Mouse (Mus musculus) CH12.LX (cell line): Measurements from ENCODE around the gene Snai1. TPM values are rescaled to one million over a fixed set of nuclear protein-coding genes. Genes with fewer than 3 reads are reported as not detected.
A peak's percentile ranks its signal among the peaks of the same experiment; 100 is the strongest.

Experiments
- DNase-seq: peaks from one replicate; pipeline ENCODE4 v3.0.0-alpha.2; 2013; ENCODE audit errors: extremely low read depth
- H3K27ac ChIP-seq: 2 replicates; pipeline ENCODE4 v1.5.1; 2012; ENCODE audit warnings: low read depth, mild to moderate bottlenecking, control low read depth, moderate library complexity; ENCODE audit not compliant: insufficient read depth
- H3K27me3 ChIP-seq: replicated peaks from 2 replicates; pipeline ENCODE3; 2012; ENCODE audit warnings: inconsistent platforms
- H3K36me3 ChIP-seq, 2 experiments: replicated peaks in 1 of 2; 2 replicates each; pipeline versions ENCODE3 to v1.6.1; 2012; ENCODE audit warnings: inconsistent platforms in 1 of 2, low read length in 1 of 2, mild to moderate bottlenecking in 1 of 2, mixed read lengths in 1 of 2, moderate library complexity in 1 of 2; ENCODE audit not compliant: control insufficient read depth in 1 of 2, insufficient read depth in 1 of 2
- H3K4me1 ChIP-seq, 2 experiments: 2 replicates each; pipeline ENCODE4 v1.6.1; 2012; ENCODE audit warnings: inconsistent platforms in 1 of 2, moderate library complexity in 1 of 2; ENCODE audit not compliant: insufficient read depth in 2 of 2, control insufficient read depth in 1 of 2
- H3K4me2 ChIP-seq: 2 replicates; pipeline ENCODE4 v1.6.1; 2012; ENCODE audit warnings: low read depth, mild to moderate bottlenecking, control low read depth; ENCODE audit not compliant: poor library complexity, insufficient read depth, severe bottlenecking
- H3K4me3 ChIP-seq, 3 experiments: fragments of 150-350 bp in 1 of 3; sonication (generic) in 1 of 3; replicated peaks in 1 of 3; 2 replicates each; pipeline versions ENCODE3 to v1.5.1; 2011 to 2012; ENCODE audit warnings: low read depth in 2 of 3, low read length in 2 of 3, mild to moderate bottlenecking in 2 of 3, moderate library complexity in 2 of 3, control low read depth in 1 of 3, improper control_type of control experiment in 1 of 3, inconsistent platforms in 1 of 3, mixed read lengths in 1 of 3; ENCODE audit not compliant: poor library complexity in 1 of 3
- H3K79me2 ChIP-seq: replicated peaks from 2 replicates; pipeline ENCODE4 v1.6.1; 2012; ENCODE audit warnings: mild to moderate bottlenecking, moderate library complexity; ENCODE audit not compliant: control insufficient read depth, poor library complexity, insufficient read depth, severe bottlenecking; ENCODE audit errors: extremely low read depth
- H3K9ac ChIP-seq: 2 replicates; pipeline ENCODE4 v1.6.1; 2012; ENCODE audit warnings: low read depth, mild to moderate bottlenecking, control low read depth, moderate library complexity; ENCODE audit not compliant: insufficient read depth
- H3K9me3 ChIP-seq: replicated peaks from 2 replicates; pipeline ENCODE3; 2012; ENCODE audit warnings: low read length, inconsistent platforms, mixed read lengths
- BHLHE40 ChIP-seq: IDR thresholded peaks from 2 replicates; pipeline ENCODE4 v1.6.1; 2011; ENCODE audit warnings: mild to moderate bottlenecking, low read depth, low read length, improper control_type of control experiment
- CHD2 ChIP-seq: IDR thresholded peaks from 2 replicates; pipeline ENCODE4 v1.6.1; 2011; ENCODE audit warnings: low read length, improper control_type of control experiment
- E2F4 ChIP-seq: IDR thresholded peaks from 2 replicates; pipeline ENCODE4 v1.6.1; 2011; ENCODE audit warnings: low read depth, low read length, improper control_type of control experiment; ENCODE audit not compliant: insufficient replicate concordance
- ELF1 ChIP-seq: IDR thresholded peaks from 2 replicates; pipeline ENCODE4 v1.6.1; 2014; ENCODE audit warnings: low read depth, mild to moderate bottlenecking, inconsistent platforms, low read length, improper control_type of control experiment
- EP300 ChIP-seq: IDR thresholded peaks from 2 replicates; pipeline ENCODE4 v1.6.1; 2011; ENCODE audit warnings: low read length, improper control_type of control experiment
- ETS1 ChIP-seq: conservative IDR thresholded peaks from 2 replicates; pipeline ENCODE4 v1.6.1; 2012; ENCODE audit warnings: low read depth, mild to moderate bottlenecking, inconsistent platforms, low read length, improper control_type of control experiment, moderate library complexity
- GABPA ChIP-seq: IDR thresholded peaks from 2 replicates; pipeline ENCODE4 v1.6.1; 2012; ENCODE audit warnings: low read depth, low read length, improper control_type of control experiment, inconsistent platforms; ENCODE audit not compliant: insufficient replicate concordance
- HCFC1 ChIP-seq: IDR thresholded peaks from 2 replicates; pipeline ENCODE4 v1.6.1; 2012; ENCODE audit warnings: low read depth, mild to moderate bottlenecking, inconsistent platforms, low read length, improper control_type of control experiment
- IRF4 ChIP-seq: IDR thresholded peaks from 2 replicates; pipeline ENCODE4 v1.6.1; 2014; ENCODE audit warnings: low read depth, mild to moderate bottlenecking, inconsistent platforms, low read length, improper control_type of control experiment
- JUN ChIP-seq: IDR thresholded peaks from 2 replicates; pipeline ENCODE4 v1.6.1; 2011; ENCODE audit warnings: low read depth, mild to moderate bottlenecking, low read length, improper control_type of control experiment, moderate library complexity; ENCODE audit not compliant: insufficient read depth
- MAFK ChIP-seq: IDR thresholded peaks from 2 replicates; pipeline ENCODE4 v1.6.1; 2011; ENCODE audit warnings: low read length, improper control_type of control experiment; ENCODE audit not compliant: insufficient replicate concordance
- MAX ChIP-seq: IDR thresholded peaks from 2 replicates; pipeline ENCODE4 v1.6.1; 2011; ENCODE audit warnings: low read length, improper control_type of control experiment
- MAZ ChIP-seq: IDR thresholded peaks from 2 replicates; pipeline ENCODE4 v1.6.1; 2012; ENCODE audit warnings: low read depth, mild to moderate bottlenecking, inconsistent platforms, low read length, improper control_type of control experiment, moderate library complexity
- MEF2A ChIP-seq: IDR thresholded peaks from 2 replicates; pipeline ENCODE4 v1.6.1; 2014; ENCODE audit warnings: low read depth, mild to moderate bottlenecking, inconsistent platforms, low read length, improper control_type of control experiment, borderline replicate concordance
- MXI1 ChIP-seq: IDR thresholded peaks from 2 replicates; pipeline ENCODE4 v1.6.1; 2011; ENCODE audit warnings: mild to moderate bottlenecking, low read depth, low read length, improper control_type of control experiment
- MYC ChIP-seq: IDR thresholded peaks from 2 replicates; pipeline ENCODE4 v1.6.1; 2011; ENCODE audit warnings: low read depth, mild to moderate bottlenecking, improper control_type of control experiment, low read length
- NRF1 ChIP-seq: IDR thresholded peaks from 2 replicates; pipeline ENCODE4 v1.6.1; 2014; ENCODE audit warnings: low read depth, mild to moderate bottlenecking, inconsistent platforms, low read length, improper control_type of control experiment, moderate library complexity
- POLR2A ChIP-seq: IDR thresholded peaks from 2 replicates; pipeline ENCODE4 v1.6.1; 2011; ENCODE audit warnings: low read depth, mild to moderate bottlenecking, improper control_type of control experiment, low read length
- POLR2AphosphoS2 ChIP-seq: IDR thresholded peaks from 2 replicates; pipeline ENCODE4 v1.6.1; 2011; ENCODE audit warnings: low read depth, low read length, improper control_type of control experiment
- RAD21 ChIP-seq: IDR thresholded peaks from 2 replicates; pipeline ENCODE4 v1.6.1; 2011; ENCODE audit warnings: low read depth, mild to moderate bottlenecking, low read length, improper control_type of control experiment, moderate library complexity
- RCOR1 ChIP-seq: conservative IDR thresholded peaks from 2 replicates; pipeline ENCODE4 v1.6.1; 2012; ENCODE audit warnings: low read depth, mild to moderate bottlenecking, inconsistent platforms, low read length, improper control_type of control experiment
- SIN3A ChIP-seq: IDR thresholded peaks from 2 replicates; pipeline ENCODE4 v1.6.1; 2012; ENCODE audit warnings: low read length, improper control_type of control experiment, inconsistent platforms
- SMC3 ChIP-seq: IDR thresholded peaks from 2 replicates; pipeline ENCODE4 v1.6.1; 2011; ENCODE audit warnings: low read depth, low read length, improper control_type of control experiment
- TCF12 ChIP-seq: IDR thresholded peaks from 2 replicates; pipeline ENCODE4 v1.6.1; 2014; ENCODE audit warnings: low read depth, mild to moderate bottlenecking, inconsistent platforms, low read length, improper control_type of control experiment
- UBTF ChIP-seq: IDR thresholded peaks from 2 replicates; pipeline ENCODE4 v1.6.1; 2012; ENCODE audit warnings: low read depth, mild to moderate bottlenecking, inconsistent platforms, low read length, improper control_type of control experiment, moderate library complexity
- USF1 ChIP-seq: IDR thresholded peaks from 2 replicates; pipeline ENCODE4 v1.6.1; 2014; ENCODE audit warnings: low read depth, mild to moderate bottlenecking, inconsistent platforms, low read length, improper control_type of control experiment
- USF2 ChIP-seq: conservative IDR thresholded peaks from 2 replicates; pipeline ENCODE4 v1.6.1; 2011; ENCODE audit warnings: low read depth, low read length, improper control_type of control experiment
- ZMIZ1 ChIP-seq: IDR thresholded peaks from 2 replicates; pipeline ENCODE4 v1.6.1; 2012; ENCODE audit warnings: low read depth, mild to moderate bottlenecking, inconsistent platforms, low read length, improper control_type of control experiment
- ZNF384 ChIP-seq: IDR thresholded peaks from 2 replicates; pipeline ENCODE4 v1.6.1; 2012; ENCODE audit warnings: low read depth, low read length, improper control_type of control experiment, inconsistent platforms
- dilution Hi-C: fragments of 300-500 bp; cut with MboI; formaldehyde crosslinking; loops from 2 replicates; pipeline ENCODE4 v1.14.3; 2020; ENCODE audit warnings: low sequenced_read_pairs; ENCODE audit not compliant: extremely low pct_unique_long_range_greater_than_20kb, extremely low pct_ligation_motif_present
- in situ Hi-C: fragments of 300-500 bp; cut with MboI; formaldehyde crosslinking; loops from 3 replicates; pipeline ENCODE4 v1.14.3; 2019; ENCODE audit warnings: low sequenced_read_pairs, low pct_ligation_motif_present, low pct_unique_long_range_greater_than_20kb, mixed read lengths
- polyA plus RNA-seq: library from polyadenylated mRNA; unstranded; fragments of >175 nt; gene quantifications from 2 replicates; pipeline ENCODE4 v1.2.1, GENCODE M21; 2012; ENCODE audit warnings: low read depth; ENCODE audit not compliant: insufficient read length
- total RNA-seq, 2 experiments: library from RNA; depleted of rRNA; stranded (reverse); fragments of 300-350 nt in 1 of 2; fragments of >200 nt in 1 of 2; gene quantifications; 2 replicates each; pipeline ENCODE4 v1.2.3; 2012 to 2014

Gene Snai1
- total and polyA plus RNA-seq, 3 experiments, result 1.6 to 12.6 (median 3.1) TPM

DNA sequence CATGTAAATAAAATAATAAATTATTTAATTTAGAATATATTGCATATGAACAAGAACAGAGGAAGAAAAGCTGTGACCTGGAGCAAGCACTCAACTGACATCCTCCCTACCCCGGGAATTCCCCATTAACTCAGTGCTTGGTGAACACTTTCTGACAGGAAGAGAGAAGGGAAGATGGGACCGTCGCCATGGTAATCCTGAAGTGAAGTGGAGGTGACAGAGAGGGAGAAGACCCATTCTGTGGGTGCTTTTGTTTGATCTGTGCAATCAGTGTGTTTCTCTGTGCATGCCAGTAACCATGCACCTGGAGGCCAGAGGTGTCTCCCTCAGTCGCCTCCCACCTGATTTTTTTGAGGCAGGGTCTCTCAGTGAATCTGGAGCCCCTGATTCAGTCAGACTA lies 14.3 kb downstream of the Snai1 start:
- Histone ChIP-seq H3K4me3 (peak overlapping the region in 1 of 3 experiments; percentile 42), H3K4me2 (peak overlapping the region; percentile 41; the same call in 1 of the 2 replicates), H3K27me3 (no peaks in the 10 kb centered on the region), H3K79me2 (no peaks in the 10 kb centered on the region), H3K36me3 (peaks cover 0 to 4% of the 10 kb centered on the region in 2 experiments), H3K9me3 (peaks cover 7% of the 10 kb centered on the region), H3K27ac (peak overlapping the region; percentile 73; the same call in 1 of the 2 replicates), H3K9ac (no peak overlapping the region), H3K4me1 (peaks cover 36 to 86% of the 10 kb centered on the region in 2 experiments)
- in situ Hi-C loops (loop anchor here (5.0 kb wide), 1 partner anchor 35 kb away; no protein-coding TSS in a partner anchor), dilution Hi-C loops (no loop called here)
- TF ChIP-seq MXI1 (peak; percentile 56), MEF2A (0 out of 2 replicates have a peak, but pooled peaks have one; percentile 14), GABPA (no peak), ELF1 (peak; percentile 9; the same call in 1 of the 2 replicates), IRF4 (peak; percentile 45; the same call in 1 of the 2 replicates)
- no peak for DNase-seq

GRCm38 (mm10) chr2:167552927-167553402 lies 15.0 kb downstream of the Snai1 start:
- TF ChIP-seq POLR2A (0 out of 2 replicates have a peak, but pooled peaks have one; percentile 5), MYC (no peak), RAD21 (no peak), RCOR1 (0 out of 2 replicates have a peak, but pooled peaks have one; percentile 4), NRF1 (no peak), MAZ (no peak), UBTF (no peak), CHD2 (peak; percentile 57), EP300 (no peak), TCF12 (peak; percentile 54; the same call in 1 of the 2 replicates), ZNF384 (no peak), E2F4 (no peak), ZMIZ1 (no peak), MXI1 (peak; percentile 27; the same call in 1 of the 2 replicates), POLR2AphosphoS2 (no peak), JUN (no peak), BHLHE40 (0 out of 2 replicates have a peak, but pooled peaks have one; percentile 26), IRF4 (no peak), ETS1 (peak; percentile 5; the same call in 1 of the 2 replicates), USF1 (no peak), HCFC1 (no peak), MAFK (no peak), SIN3A (no peak), SMC3 (no peak), USF2 (no peak), MAX (0 out of 2 replicates have a peak, but pooled peaks have one; percentile 17)
- TF ChIP-seq, all 38 proteins: peak for 8
- no peak for DNase-seq
- H3K4me1 ChIP-seq, result peaks cover 36 to 86% of the 10 kb centered on the region in 2 experiments
- peak overlapping the region in 2 of 3 experiments; percentile 7 to 42 for H3K4me3 ChIP-seq
- in situ Hi-C loops, result loop anchor here (5.0 kb wide), 1 partner anchor 34 kb away; no protein-coding TSS in a partner anchor
- peak overlapping the region; percentile 41; the same call in 1 of the 2 replicates for H3K4me2 ChIP-seq
- peak overlapping the region; percentile 73 for H3K27ac ChIP-seq
- dilution Hi-C loops, result no loop called here
- H3K9ac ChIP-seq, result peak overlapping the region; percentile 4; the same call in 1 of the 2 replicates
- H3K36me3 ChIP-seq, result peaks cover 0 to 6% of the 10 kb centered on the region in 2 experiments
- peaks cover 7% of the 10 kb centered on the region for H3K9me3 ChIP-seq
- no peaks in the 10 kb centered on the region for H3K27me3 ChIP-seq
- H3K79me2 ChIP-seq, result no peaks in the 10 kb centered on the region
